Mouse (Mus musculus) kidney, postnatal 36 days (tissue): ENCODE data around the gene Col1a1.
"Not testable (repeated sequence)": the region's sequence is repeated elsewhere in the genome, so short reads cannot be mapped to it uniquely, and the experiment has no call there.

Experiments used
- DNase-seq, 2 experiments: peaks; one replicate each; pipeline ENCODE4 v3.0.0; 2021 to 2022; ENCODE audit warnings: mixed read lengths in 2 of 2

Col1a1 gene

GRCm38 (mm10) chr11:94938296-94938695, 2.3 kb downstream of the Col1a1 start:
- DNase-seq, result no peak

- DNase-seq, result peak; percentile 77 to 93
These were observed 3.3 kb downstream of the Col1a1 start for GRCm38 (mm10) chr11:94939280-94939679.

GRCm38 (mm10) chr11:94941121-94941520, 5.1 kb downstream of the Col1a1 start:
- no peak for DNase-seq

GRCm38 (mm10) chr11:94941776-94942175, 5.8 kb downstream of the Col1a1 start:
- no peak for DNase-seq

GRCm38 (mm10) chr11:94942282-94943023, 6.4 kb downstream of the Col1a1 start:
- DNase-seq, result peak; percentile 31 to 75

- no peak for DNase-seq
These were observed 7.0 kb downstream of the Col1a1 start for GRCm38 (mm10) chr11:94943054-94943453.

GRCm38 (mm10) chr11:94944295-94944694, 8.3 kb downstream of the Col1a1 start:
- peak in 1 of 2 experiments; percentile 15 for DNase-seq

- no peak for DNase-seq
These were observed 9.2 kb downstream of the Col1a1 start for GRCm38 (mm10) chr11:94945236-94945635.

- no peak for DNase-seq
These were observed 16.1 kb downstream of the Col1a1 start for GRCm38 (mm10) chr11:94952169-94952568.

GRCm38 (mm10) chr11:94955103-94955502, 19.1 kb downstream of the Col1a1 start:
- no peak for DNase-seq

- peak; percentile 50 to 63 for DNase-seq
These were observed 21.7 kb downstream of the Col1a1 start for GRCm38 (mm10) chr11:94957693-94958064.

- peak; percentile 88 to 92 for DNase-seq
These were observed 22.2 kb downstream of the Col1a1 start for GRCm38 (mm10) chr11:94958065-94958858.

- DNase-seq, result no peak
These were observed 26.6 kb downstream of the Col1a1 start for GRCm38 (mm10) chr11:94962534-94963101.

- DNase-seq, result no peak
These were observed 31.4 kb downstream of the Col1a1 start, which contains the start of gene Hils1 for GRCm38 (mm10) chr11:94967419-94967818. Hils1 (plus strand) TSS chr11:94967593.

- no peak for DNase-seq
These were observed 32.2 kb downstream of the Col1a1 start for GRCm38 (mm10) chr11:94968187-94968586.

GRCm38 (mm10) chr11:94969709-94970108, 33.7 kb downstream of the Col1a1 start:
- DNase-seq, result not testable (repeated sequence)

GRCm38 (mm10) chr11:94970210-94970943, 34.4 kb downstream of the Col1a1 start:
- DNase-seq, result peak; percentile 74 to 83

GRCm38 (mm10) chr11:94971895-94972615, 36.0 kb downstream of the Col1a1 start:
- DNase-seq, result no peak

- DNase-seq, result no peak
These were observed 36.9 kb downstream of the Col1a1 start for GRCm38 (mm10) chr11:94972887-94973286.

GRCm38 (mm10) chr11:94973313-94973712, 37.3 kb downstream of the Col1a1 start:
- no peak for DNase-seq

GRCm38 (mm10) chr11:94974951-94975350, 38.9 kb downstream of the Col1a1 start:
- DNase-seq, result no peak

GRCm38 (mm10) chr11:94976199-94976598, 40.2 kb downstream of the Col1a1 start, which contains the start of gene Sgca:
Sgca (minus strand) TSS chr11:94976327.
- DNase-seq, result no peak
